Mouse (Mus musculus) large intestine, adult 2 months (tissue): ENCODE data around the gene Chd4. TPM values are rescaled to one million over a fixed set of nuclear protein-coding genes. Genes with fewer than 3 reads are reported as not detected.

ENCODE experiments used
- DNase-seq: peaks from one replicate; pipeline ENCODE4 v3.0.0-alpha.2; 2012; ENCODE audit warnings: low read depth, low spot score
- WGBS: fragments of 180-500 bp; shearing (Covaris S2); methylation state at CpG from one replicate; pipeline ENCODE4 v1.1.7; 2018; 5-methylcytosine and 5-hydroxymethylcytosine counted together
- polyA plus RNA-seq: library from polyadenylated mRNA; depleted of rRNA; stranded (reverse); fragments of >200 nt; gene quantifications from 2 replicates; pipeline ENCODE4 v1.2.3, GENCODE M21; 2012; rRNA removed

Gene Chd4
- polyA plus RNA-seq, 1 experiment: 22.4 TPM

DNA sequence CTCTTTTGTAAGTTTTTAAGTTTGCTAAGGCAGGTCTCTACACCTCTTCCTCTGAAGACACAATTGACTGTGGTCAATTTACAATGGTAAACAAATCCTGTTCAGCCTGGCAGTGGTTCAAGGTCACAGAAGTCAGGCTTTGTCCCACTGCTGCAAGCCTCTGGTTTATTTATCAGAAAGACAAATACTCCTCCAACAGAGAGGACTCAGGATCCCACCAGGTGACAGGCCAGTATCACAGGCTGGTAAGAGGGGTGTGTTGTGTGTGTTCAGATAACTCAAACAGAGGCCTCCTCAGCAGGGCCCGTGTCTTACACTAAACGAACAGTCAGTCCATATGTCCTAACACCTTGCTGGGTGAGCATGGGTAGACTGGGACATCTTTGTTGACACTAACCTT is 76.7 kb downstream of the Chd4 start:
- 33% methylated on average over 2 of the region's 2 CpGs for WGBS

DNA sequence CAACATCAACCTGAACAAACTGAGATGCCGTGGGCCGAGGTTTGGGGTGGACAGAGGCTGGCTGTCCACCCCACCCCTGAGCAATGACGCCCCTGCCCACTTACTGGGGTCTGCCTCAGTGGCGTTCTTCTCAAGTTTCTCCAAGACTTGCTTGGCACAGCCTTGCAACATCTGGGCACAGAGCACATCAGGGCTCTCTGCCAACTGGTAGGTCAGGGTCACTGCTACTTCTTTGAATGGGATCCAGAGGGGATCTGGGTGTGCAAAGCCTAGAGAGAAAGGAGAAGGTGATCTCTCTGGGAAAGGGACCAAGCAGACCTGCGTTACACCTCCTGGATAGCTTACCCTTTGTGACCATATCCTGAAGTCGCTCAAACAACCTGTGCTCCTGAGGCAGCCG is 77.5 kb downstream of the Chd4 start:
- WGBS: 92% methylated on average over 7 of the region's 7 CpGs
- DNase-seq: no peak

More for the DNA sequence above, 76.7 kb downstream of the Chd4 start:
- DNase-seq: no peak

DNA sequence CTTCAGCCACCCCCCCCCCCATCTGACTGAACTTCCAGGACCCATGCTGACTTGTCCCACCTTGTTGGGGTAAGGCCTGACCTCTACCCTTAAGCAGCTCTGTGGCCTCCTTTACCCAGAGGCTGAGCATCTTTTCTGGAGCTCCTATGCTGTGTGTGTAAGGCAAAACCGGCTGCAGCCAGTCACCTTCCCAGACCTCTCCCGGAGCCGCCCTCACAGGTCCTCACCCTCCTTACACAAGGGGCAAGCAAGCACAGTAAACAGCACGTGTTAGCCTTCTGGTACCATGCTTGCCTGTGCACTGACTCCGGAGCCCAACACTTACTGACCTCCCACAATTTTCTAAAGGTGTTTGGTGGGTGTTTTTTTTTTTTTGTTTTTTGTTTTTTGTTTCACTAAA is 79.7 kb downstream of the Chd4 start:
- DNase-seq: no peak
- 93% methylated on average over 5 of the region's 5 CpGs for WGBS

DNA sequence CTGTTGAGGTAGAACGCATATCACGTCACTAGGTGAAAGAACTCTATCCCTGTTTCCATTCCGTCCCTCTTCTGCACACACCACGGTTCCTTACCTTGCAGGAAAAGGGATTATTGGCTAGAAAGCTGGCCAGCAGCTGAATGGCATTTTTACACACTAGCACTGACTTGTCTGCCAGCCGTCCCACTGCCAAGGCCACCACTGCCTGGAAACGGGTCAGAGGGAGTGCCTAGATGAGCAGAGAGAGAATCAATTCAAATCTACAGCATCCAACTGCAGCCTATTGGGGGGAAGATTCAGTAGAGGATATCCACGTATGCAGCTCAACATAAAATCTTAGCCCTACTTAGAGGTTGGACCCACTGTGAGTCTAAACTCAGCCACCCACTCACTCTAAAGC is 83.8 kb downstream of the Chd4 start:
- DNase-seq: no peak
- WGBS: 92% methylated on average over 7 of the region's 7 CpGs

Other genes starting within 250 kb of the Chd4 start
- gene P3h3, start 238.2 kb upstream of the Chd4 start, polyA plus RNA-seq: 8.3 and 10.5 TPM in 2 replicates
- gene Gpr162, start 232.0 kb upstream of the Chd4 start, polyA plus RNA-seq: 1.1 and 1.7 TPM in 2 replicates
- 6.7 and 7.9 TPM in 2 replicates for gene Cd4, start 207.8 kb upstream of the Chd4 start, polyA plus RNA-seq
- 3.8 and 4.7 TPM in 2 replicates for gene Lag3, start 184.3 kb upstream of the Chd4 start, polyA plus RNA-seq
- 658 and 1,077 TPM in 2 replicates for gene Ptms, start 175.9 kb upstream of the Chd4 start, polyA plus RNA-seq
- gene Mlf2, start 164.6 kb upstream of the Chd4 start, polyA plus RNA-seq: 350 and 390 TPM in 2 replicates
- gene Cops7a, start 130.4 kb upstream of the Chd4 start, polyA plus RNA-seq: 149 and 151 TPM in 2 replicates
- gene Pianp, start 99.3 kb upstream of the Chd4 start, polyA plus RNA-seq: 2.3 and 3.3 TPM in 2 replicates
- 39.5 and 59.5 TPM in 2 replicates for gene Zfp384, start 86.8 kb upstream of the Chd4 start, polyA plus RNA-seq
- 42.5 and 43.1 TPM in 2 replicates for gene Ing4, start 56.2 kb upstream of the Chd4 start, polyA plus RNA-seq
- 12.5 and 14.6 TPM in 2 replicates for gene Acrbp, start 46.3 kb upstream of the Chd4 start, polyA plus RNA-seq
- gene Lpar5, start 28.1 kb upstream of the Chd4 start, polyA plus RNA-seq: 55.4 and 127 TPM in 2 replicates
- 17.7 and 18.4 TPM in 2 replicates for gene Nop2, start 35.9 kb downstream of the Chd4 start, polyA plus RNA-seq
- gene Iffo1, start 49.3 kb downstream of the Chd4 start, polyA plus RNA-seq: 6.3 and 9.4 TPM in 2 replicates
- 3,259 and 4,191 TPM in 2 replicates for gene Gapdh, start 70.5 kb downstream of the Chd4 start, polyA plus RNA-seq
- gene Ncapd2, start 95.7 kb downstream of the Chd4 start, polyA plus RNA-seq: 94.4 and 101 TPM in 2 replicates
- 83.2 and 95.7 TPM in 2 replicates for gene Mrpl51, start 95.8 kb downstream of the Chd4 start, polyA plus RNA-seq
- 13.6 and 15.0 TPM in 2 replicates for gene Vamp1, start 119.6 kb downstream of the Chd4 start, polyA plus RNA-seq
- 58.9 and 64.5 TPM in 2 replicates for gene Tapbpl, start 135.9 kb downstream of the Chd4 start, polyA plus RNA-seq
- 4.5 and 5.3 TPM in 2 replicates for gene Cd27, start 141.0 kb downstream of the Chd4 start, polyA plus RNA-seq
- gene Tuba3a, start 190.1 kb downstream of the Chd4 start, polyA plus RNA-seq: 0.05 and 0.14 TPM in 2 replicates
- 123 and 136 TPM in 2 replicates for gene Ltbr, start 217.9 kb downstream of the Chd4 start, polyA plus RNA-seq
- gene Scnn1a, start 224.7 kb downstream of the Chd4 start, polyA plus RNA-seq: 7.9 and 11.0 TPM in 2 replicates